Mouse (Mus musculus): ENCODE measurements around the gene Rabgap1l.

The Rabgap1l gene

GRCm38 (mm10) chr1:160306866-160307616 lies 486.0 kb downstream of the Rabgap1l start:
- Histone ChIP-seq H3K27me3 (ENCODE audit: insufficient read depth, low read length) (no peaks in the 10 kb centered on the region), H3K36me3 (ENCODE audit: insufficient read depth, low read length) (0 out of 2 replicates have a peak, but pooled peaks cover 5% of the 10 kb centered on the region), H3K4me3 (replicated peaks; ENCODE audit: low read length) (no peak overlapping the region), H3K9me3 (ENCODE audit: low read length) (no peaks in the 10 kb centered on the region), H3K4me1 (replicated peaks; ENCODE audit: low read depth, low read length) (peaks cover 57% of the 10 kb centered on the region)
- TF ChIP-seq CTCF (conservative IDR thresholded peaks at IDR 0.05; ENCODE audit: low read length), result no peak
- TF ChIP-seq POU5F1 (IDR thresholded peaks at IDR 0.05; ENCODE audit: borderline replicate concordance, low read length), result no peak
- TF ChIP-seq NANOG (IDR thresholded peaks at IDR 0.05; ENCODE audit: borderline replicate concordance, low read length), result no peak

GRCm38 (mm10) chr1:160306336-160306735 lies 486.7 kb downstream of the Rabgap1l start:
- 0 out of 2 replicates have a peak, but pooled peaks cover 5% of the 10 kb centered on the region for H3K36me3 ChIP-seq (ENCODE audit: insufficient read depth, low read length)
- peaks cover 50% of the 10 kb centered on the region for H3K4me1 ChIP-seq (replicated peaks; ENCODE audit: low read depth, low read length)
- H3K9me3 ChIP-seq (ENCODE audit: low read length), result no peaks in the 10 kb centered on the region
- TF ChIP-seq POU5F1 (IDR thresholded peaks at IDR 0.05; ENCODE audit: borderline replicate concordance, low read length), result no peak
- TF ChIP-seq CTCF (conservative IDR thresholded peaks at IDR 0.05; ENCODE audit: low read length), result no peak
- TF ChIP-seq NANOG (IDR thresholded peaks at IDR 0.05; ENCODE audit: borderline replicate concordance, low read length), result no peak
- H3K27me3 ChIP-seq (ENCODE audit: insufficient read depth, low read length), result no peaks in the 10 kb centered on the region
- no peak overlapping the region for H3K4me3 ChIP-seq (replicated peaks; ENCODE audit: low read length)

- no peaks in the 10 kb centered on the region for H3K27me3 ChIP-seq (ENCODE audit: insufficient read depth, low read length)
- H3K4me3 ChIP-seq (replicated peaks; ENCODE audit: low read length), result no peak overlapping the region
- H3K9me3 ChIP-seq (ENCODE audit: low read length), result no peaks in the 10 kb centered on the region
- TF ChIP-seq CTCF (conservative IDR thresholded peaks at IDR 0.05; ENCODE audit: low read length) (no peak), NANOG (IDR thresholded peaks at IDR 0.05; ENCODE audit: borderline replicate concordance, low read length) (no peak), POU5F1 (IDR thresholded peaks at IDR 0.05; ENCODE audit: borderline replicate concordance, low read length) (no peak)
- peaks cover 45% of the 10 kb centered on the region for H3K4me1 ChIP-seq (replicated peaks; ENCODE audit: low read depth, low read length)
- H3K36me3 ChIP-seq (ENCODE audit: insufficient read depth, low read length), result 0 out of 2 replicates have a peak, but pooled peaks cover 5% of the 10 kb centered on the region
These were observed 487.2 kb downstream of the Rabgap1l start for GRCm38 (mm10) chr1:160305826-160306225.

- Histone ChIP-seq H3K9me3 (ENCODE audit: low read length) (no peaks in the 10 kb centered on the region), H3K4me3 (replicated peaks; ENCODE audit: low read length) (no peak overlapping the region), H3K4me1 (replicated peaks; ENCODE audit: low read depth, low read length) (peaks cover 37% of the 10 kb centered on the region), H3K36me3 (ENCODE audit: insufficient read depth, low read length) (0 out of 2 replicates have a peak, but pooled peaks cover 5% of the 10 kb centered on the region), H3K27me3 (ENCODE audit: insufficient read depth, low read length) (no peaks in the 10 kb centered on the region)
- TF ChIP-seq CTCF (conservative IDR thresholded peaks at IDR 0.05; ENCODE audit: low read length), result no peak
- TF ChIP-seq NANOG (IDR thresholded peaks at IDR 0.05; ENCODE audit: borderline replicate concordance, low read length), result no peak
- no peak for TF ChIP-seq POU5F1 (IDR thresholded peaks at IDR 0.05; ENCODE audit: borderline replicate concordance, low read length)
These were observed 488.0 kb downstream of the Rabgap1l start for GRCm38 (mm10) chr1:160304969-160305498.

- no peaks in the 10 kb centered on the region for H3K9me3 ChIP-seq (ENCODE audit: low read length)
- H3K4me3 ChIP-seq (replicated peaks; ENCODE audit: low read length), result no peak overlapping the region
- H3K36me3 ChIP-seq (ENCODE audit: insufficient read depth, low read length), result 0 out of 2 replicates have a peak, but pooled peaks cover 5% of the 10 kb centered on the region
- no peaks in the 10 kb centered on the region for H3K27me3 ChIP-seq (ENCODE audit: insufficient read depth, low read length)
- peaks cover 10% of the 10 kb centered on the region for H3K4me1 ChIP-seq (replicated peaks; ENCODE audit: low read depth, low read length)
- TF ChIP-seq CTCF (conservative IDR thresholded peaks at IDR 0.05; ENCODE audit: low read length) (no peak), NANOG (IDR thresholded peaks at IDR 0.05; ENCODE audit: borderline replicate concordance, low read length) (no peak), POU5F1 (IDR thresholded peaks at IDR 0.05; ENCODE audit: borderline replicate concordance, low read length) (no peak)
These were observed 490.7 kb downstream of the Rabgap1l start for GRCm38 (mm10) chr1:160302268-160302667.

GRCm38 (mm10) chr1:160301156-160301555 lies 491.9 kb downstream of the Rabgap1l start:
- no peak overlapping the region for H3K4me3 ChIP-seq (replicated peaks; ENCODE audit: low read length)
- TF ChIP-seq CTCF (conservative IDR thresholded peaks at IDR 0.05; ENCODE audit: low read length) (no peak), NANOG (IDR thresholded peaks at IDR 0.05; ENCODE audit: borderline replicate concordance, low read length) (no peak), POU5F1 (IDR thresholded peaks at IDR 0.05; ENCODE audit: borderline replicate concordance, low read length) (no peak)

GRCm38 (mm10) chr1:160300704-160301103 lies 492.3 kb downstream of the Rabgap1l start:
- no peak overlapping the region for H3K4me3 ChIP-seq (replicated peaks; ENCODE audit: low read length)
- H3K36me3 ChIP-seq (ENCODE audit: insufficient read depth, low read length), result no peaks in the 10 kb centered on the region
- H3K4me1 ChIP-seq (replicated peaks; ENCODE audit: low read depth, low read length), result no peaks in the 10 kb centered on the region
- no peaks in the 10 kb centered on the region for H3K9me3 ChIP-seq (ENCODE audit: low read length)
- H3K27me3 ChIP-seq (ENCODE audit: insufficient read depth, low read length), result no peaks in the 10 kb centered on the region
- TF ChIP-seq CTCF (conservative IDR thresholded peaks at IDR 0.05; ENCODE audit: low read length) (no peak), NANOG (IDR thresholded peaks at IDR 0.05; ENCODE audit: borderline replicate concordance, low read length) (no peak), POU5F1 (IDR thresholded peaks at IDR 0.05; ENCODE audit: borderline replicate concordance, low read length) (no peak)

More at GRCm38 (mm10) chr1:160301156-160301555, 491.9 kb downstream of the Rabgap1l start:
- Histone ChIP-seq H3K36me3 (ENCODE audit: insufficient read depth, low read length) (no peaks in the 10 kb centered on the region), H3K4me1 (replicated peaks; ENCODE audit: low read depth, low read length) (no peaks in the 10 kb centered on the region), H3K9me3 (ENCODE audit: low read length) (no peaks in the 10 kb centered on the region), H3K27me3 (ENCODE audit: insufficient read depth, low read length) (no peaks in the 10 kb centered on the region)

- H3K9me3 ChIP-seq (ENCODE audit: low read length), result no peaks in the 10 kb centered on the region
- H3K27me3 ChIP-seq (ENCODE audit: insufficient read depth, low read length), result no peaks in the 10 kb centered on the region
- TF ChIP-seq CTCF (conservative IDR thresholded peaks at IDR 0.05; ENCODE audit: low read length) (no peak), NANOG (IDR thresholded peaks at IDR 0.05; ENCODE audit: borderline replicate concordance, low read length) (no peak), POU5F1 (IDR thresholded peaks at IDR 0.05; ENCODE audit: borderline replicate concordance, low read length) (no peak)
- H3K4me1 ChIP-seq (replicated peaks; ENCODE audit: low read depth, low read length), result no peaks in the 10 kb centered on the region
- no peaks in the 10 kb centered on the region for H3K36me3 ChIP-seq (ENCODE audit: insufficient read depth, low read length)
- H3K4me3 ChIP-seq (replicated peaks; ENCODE audit: low read length), result no peak overlapping the region
These were observed 493.0 kb downstream of the Rabgap1l start for GRCm38 (mm10) chr1:160299979-160300378.

Measured in E14TG2a.4 (cell line).